Comparison of ENCODE assay signal across 26 mouse cellular contexts in the genomic region with DNA sequence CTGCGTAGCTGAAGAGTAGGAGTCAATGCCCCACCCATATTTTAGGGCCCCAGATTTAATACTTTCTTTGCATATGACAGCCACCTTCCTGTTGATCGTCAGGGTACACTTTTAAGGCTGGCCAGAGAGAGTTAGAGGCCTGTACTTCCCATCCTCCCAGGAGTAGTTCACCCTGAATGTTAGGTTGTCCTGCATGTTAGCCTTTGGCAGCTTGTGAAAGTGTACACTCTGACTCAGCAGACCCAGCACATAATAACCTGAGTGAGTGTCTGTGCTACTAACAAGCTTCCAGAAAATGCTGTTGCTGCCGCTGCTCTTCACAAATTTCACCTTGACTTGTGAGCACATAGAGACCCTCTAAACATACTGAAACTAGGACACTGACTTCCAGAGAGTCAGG. TPM values are rescaled to one million over a fixed set of nuclear protein-coding genes. Genes with fewer than 3 reads are reported as not detected.
DNase-seq lines count a peak whose midpoint lies in the region; ATAC-seq lines count a peak whose summit lies in the region.
"Had no signal": no experiment of that assay in that cellular context is flagged by ENCODE, and none has a peak within 500 bp of the region (broad histone marks: within the 10 kb centered on the region; RNA-seq: fewer than 3 reads in every experiment).

No protein-coding gene starts in this region.

- peaks cover 13% of the 10 kb centered on the region for H3K4me1 ChIP-seq in brown adipose tissue, adult 24 weeks (ENCODE audit: control insufficient read depth, insufficient read depth, insufficient read length, low read length)
- H3K4me1 ChIP-seq in forebrain, embryonic 15.5 days, result no peaks in the 10 kb centered on the region
- H3K4me1 ChIP-seq: forebrain, embryonic 12.5 days; hindbrain, embryonic 12.5 days; hindbrain, embryonic 15.5 days had no signal

- H3K9ac ChIP-seq in forebrain, embryonic 15.5 days (replicated peaks), result no peak overlapping the region
- H3K9ac ChIP-seq: embryonic facial prominence, embryonic 13.5 days; forebrain, embryonic 12.5 days; hindbrain, embryonic 12.5 days; hindbrain, embryonic 15.5 days had no signal

- no peaks in the 10 kb centered on the region for H3K27me3 ChIP-seq in forebrain, embryonic 15.5 days
- H3K27me3 ChIP-seq: embryonic facial prominence, embryonic 13.5 days; forebrain, embryonic 12.5 days; hindbrain, embryonic 12.5 days; hindbrain, embryonic 15.5 days; Patski had no signal

- H3K4me2 ChIP-seq in forebrain, embryonic 15.5 days (replicated peaks), result no peak overlapping the region
- H3K4me2 ChIP-seq: embryonic facial prominence, embryonic 13.5 days; forebrain, embryonic 12.5 days; heart, embryonic 11.5 days; hindbrain, embryonic 12.5 days; hindbrain, embryonic 15.5 days had no signal

- peak overlapping the region; percentile 59 for H3K27ac ChIP-seq in brown adipose tissue, adult 24 weeks (replicated peaks; ENCODE audit: low read depth, low read length)
- no peak overlapping the region for H3K27ac ChIP-seq in forebrain, embryonic 15.5 days (replicated peaks)
- H3K27ac ChIP-seq: embryonic facial prominence, embryonic 10.5 days; embryonic facial prominence, embryonic 13.5 days; forebrain, embryonic 12.5 days; gastrocnemius, adult 2 months; hindbrain, embryonic 12.5 days; hindbrain, embryonic 15.5 days had no signal

- H3K4me3 ChIP-seq in brown adipose tissue, adult 24 weeks (ENCODE audit: insufficient read depth, low read depth, low read length), result no peak overlapping the region
- no peak overlapping the region for H3K4me3 ChIP-seq in forebrain, embryonic 15.5 days
- H3K4me3 ChIP-seq: embryonic facial prominence, embryonic 10.5 days; embryonic facial prominence, embryonic 13.5 days; erythroblast, embryonic 14.5 days; forebrain, embryonic 12.5 days; gastrocnemius, adult 2 months; hindbrain, embryonic 12.5 days; hindbrain, embryonic 15.5 days had no signal

- 92% methylated on average over 3 of the region's 3 CpGs for WGBS in forebrain, embryonic 15.5 days

- no peaks in the 10 kb centered on the region for H3K9me3 ChIP-seq in forebrain, embryonic 15.5 days
- H3K9me3 ChIP-seq: embryonic facial prominence, embryonic 10.5 days; embryonic facial prominence, embryonic 13.5 days; forebrain, embryonic 12.5 days; hindbrain, embryonic 12.5 days; hindbrain, embryonic 15.5 days had no signal

- H3K36me3 ChIP-seq in forebrain, embryonic 15.5 days, result peaks cover 20% of the 10 kb centered on the region

- DNase-seq in kidney, postnatal 36 days, result peak; percentile 16 to 32
- no peak for DNase-seq in kidney, postnatal 4 days
- DNase-seq in lung, postnatal 36 days, result peak; percentile 22
- DNase-seq in lung, postnatal 14 days, result no peak
- peak; percentile 26 for DNase-seq in yolk sac, embryonic 10.5 days (ENCODE audit: low spot score)
- DNase-seq in cerebellum, adult 9-11 months, result no peak
- DNase-seq: adrenal gland, postnatal 10 days; cerebellum, adult 11 months; cerebellum, adult 2 months; cerebellum, postnatal 10 days; cerebellum, postnatal 36 days; embryo, embryonic 11 days; gastrocnemius, adult 2 months; gastrocnemius, postnatal 14 days; heart, adult 11 months had no signal

- no peak for ATAC-seq in forebrain, embryonic 15.5 days (replicated peaks)
- ATAC-seq: forebrain, embryonic 16.5 days; Patski had no signal

RNA-seq across cellular contexts. Expression of a gene that starts 16.1 kb away (rescaled TPM):
- 28.8 and 36.9 TPM in 2 replicates for polyA plus RNA-seq in brown adipose tissue, adult 24 weeks (2012; ENCODE audit: insufficient read depth, insufficient read length, missing spikeins)
- polyA plus RNA-seq in forebrain, embryonic 15.5 days (2015; fragmentation: Nextera tagmentation; extraction: Ambion mirVana), result 70.0 and 71.9 TPM in 2 replicates

RNA-seq across cellular contexts. Expression of a gene that starts 48.1 kb away (rescaled TPM):
- 0.32 and 0.38 TPM in 2 replicates for polyA plus RNA-seq in brown adipose tissue, adult 24 weeks (2012; ENCODE audit: insufficient read depth, insufficient read length, missing spikeins)
- polyA plus RNA-seq in forebrain, embryonic 15.5 days (2015; fragmentation: Nextera tagmentation; extraction: Ambion mirVana), result 29.4 and 33.1 TPM in 2 replicates

Comparison
In these comparisons a context has a peak if more than half of its experiments do, and no peak if none do; other contexts are left out.
1. DNase-seq: peak in kidney, postnatal 36 days (2 of 2), lung, postnatal 36 days (single experiment) and yolk sac, embryonic 10.5 days (single experiment); none in kidney, postnatal 4 days (0 of 2), lung, postnatal 14 days (single experiment) and cerebellum, adult 9-11 months (single experiment).
2. RNA of a gene that starts 48.1 kb away (polyA plus RNA-seq): 29.4 to 33.1 TPM in forebrain, embryonic 15.5 days; 0.32 to 0.38 TPM in brown adipose tissue, adult 24 weeks; every median in the first group is over 10 times any median in the second.